Mouse (Mus musculus): ENCODE data around the gene Cdc42se2.

DNA sequence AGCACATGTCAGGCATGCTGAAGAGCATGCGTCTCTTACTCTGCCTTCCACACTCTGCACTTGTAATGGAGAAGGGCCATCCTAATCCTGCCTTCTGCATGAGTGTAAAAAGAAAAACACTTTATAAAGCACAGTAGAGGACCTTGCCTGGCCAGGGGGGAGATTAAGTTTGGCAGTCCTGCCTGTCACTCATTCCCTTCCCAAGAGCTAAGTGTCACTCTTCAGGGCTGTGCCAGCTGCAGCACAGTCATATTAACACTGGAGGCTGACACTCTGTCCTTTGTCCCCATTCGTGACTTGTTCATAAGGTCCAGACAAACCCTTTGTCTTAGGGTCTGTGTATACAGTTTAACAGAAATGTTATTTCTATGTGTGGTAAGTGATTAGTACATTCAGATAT is 102.6 kb downstream of the Cdc42se2 start:
- TF ChIP-seq CTCF (IDR thresholded peaks at IDR 0.05; ENCODE audit: low read depth) (no peak), EP300 (optimal IDR thresholded peaks at IDR 0.05) (no peak)

Data from stomach, postnatal 0 days (tissue).